ENCODE assay signal across 19 mouse cellular contexts in genomic region chr5:91566591-91566990, GRCm38 (mm10). TPM values are rescaled to one million over a fixed set of nuclear protein-coding genes. Genes with fewer than 3 reads are reported as not detected.
DNase-seq lines count a peak whose midpoint lies in the region; ATAC-seq and TF ChIP-seq lines count a peak whose summit lies in the region.
"Had no signal": no experiment of that assay in that cellular context is flagged by ENCODE, and none has a peak within 500 bp of the region (broad histone marks: within the 10 kb centered on the region; RNA-seq: fewer than 3 reads in every experiment).

No protein-coding gene starts in this region.

- no peak overlapping the region for H3K4me2 ChIP-seq in lung, embryonic 14.5 days
- H3K4me2 ChIP-seq in intestine, embryonic 15.5 days (replicated peaks): no peak overlapping the region
- no peak overlapping the region for H3K4me2 ChIP-seq in kidney, embryonic 15.5 days
- H3K4me2 ChIP-seq: forebrain, embryonic 12.5 days; heart, embryonic 15.5 days; limb, embryonic 13.5 days had no signal

- 39% methylated on average over 3 of the region's 3 CpGs for WGBS in lung, embryonic 14.5 days
- WGBS in intestine, embryonic 15.5 days: 15% methylated on average over 3 of the region's 3 CpGs
- 40% methylated on average over 3 of the region's 3 CpGs for WGBS in kidney, embryonic 15.5 days

- no peaks in the 10 kb centered on the region for H3K27me3 ChIP-seq in lung, embryonic 14.5 days (ENCODE audit: insufficient read depth, low read length)
- no peaks in the 10 kb centered on the region for H3K27me3 ChIP-seq in intestine, embryonic 15.5 days (replicated peaks)
- no peaks in the 10 kb centered on the region for H3K27me3 ChIP-seq in kidney, embryonic 15.5 days
- H3K27me3 ChIP-seq: forebrain, embryonic 12.5 days; heart, embryonic 15.5 days; limb, embryonic 13.5 days had no signal

- H3K36me3 ChIP-seq in lung, embryonic 14.5 days (ENCODE audit: insufficient read depth): no peaks in the 10 kb centered on the region
- no peaks in the 10 kb centered on the region for H3K36me3 ChIP-seq in intestine, embryonic 15.5 days
- no peaks in the 10 kb centered on the region for H3K36me3 ChIP-seq in kidney, embryonic 15.5 days
- H3K36me3 ChIP-seq: forebrain, embryonic 12.5 days; heart, embryonic 15.5 days; hindbrain, embryonic 10.5 days; limb, embryonic 13.5 days had no signal

- DNase-seq in lung, embryonic 14.5 days: peak; percentile 16
- DNase-seq in lung, adult 18-20 months: no peak
- peak; percentile 77 for DNase-seq in adrenal gland, adult 2 months
- DNase-seq in urinary bladder, postnatal 25 days (ENCODE audit: low spot score): peak; percentile 58
- no peak for DNase-seq in right cerebral cortex, postnatal 14 days
- DNase-seq in spleen, postnatal 10 days (ENCODE audit: low spot score in 2 of 2): no peak
- DNase-seq: cerebellum, adult 11 months; cerebellum, postnatal 25 days; layer of hippocampus, adult 9-11 months; thymus, adult 18-20 months had no signal

- H3K9ac ChIP-seq in lung, embryonic 14.5 days: no peak overlapping the region
- no peak overlapping the region for H3K9ac ChIP-seq in intestine, embryonic 15.5 days
- no peak overlapping the region for H3K9ac ChIP-seq in kidney, embryonic 15.5 days
- H3K9ac ChIP-seq: forebrain, embryonic 12.5 days; heart, embryonic 15.5 days; limb, embryonic 13.5 days; liver, embryonic 14.5 days had no signal

- ATAC-seq in lung, embryonic 14.5 days (ENCODE audit: insufficient read depth): no peak
- peak; percentile 93 for ATAC-seq in intestine, embryonic 15.5 days
- ATAC-seq in kidney, embryonic 15.5 days (replicated peaks; ENCODE audit: low FRiP score): no peak
- ATAC-seq: CD4-positive, CD25-positive, alpha-beta regulatory T cell, adult 4 months had no signal

- H3K4me1 ChIP-seq in lung, embryonic 14.5 days (ENCODE audit: insufficient read depth): no peaks in the 10 kb centered on the region
- H3K4me1 ChIP-seq in intestine, embryonic 15.5 days (replicated peaks): peaks cover 11% of the 10 kb centered on the region
- H3K4me1 ChIP-seq in kidney, embryonic 15.5 days: peaks cover 4% of the 10 kb centered on the region; the same call in 1 of the 2 replicates
- H3K4me1 ChIP-seq: forebrain, embryonic 12.5 days; hindbrain, embryonic 10.5 days had no signal

- no peak overlapping the region for H3K4me3 ChIP-seq in lung, embryonic 14.5 days (ENCODE audit: low read depth, low read length)
- no peak overlapping the region for H3K4me3 ChIP-seq in intestine, embryonic 15.5 days (replicated peaks)
- H3K4me3 ChIP-seq in kidney, embryonic 15.5 days (replicated peaks): no peak overlapping the region
- H3K4me3 ChIP-seq: forebrain, embryonic 12.5 days; heart, embryonic 15.5 days; hindbrain, embryonic 10.5 days; limb, embryonic 13.5 days had no signal

- no peak for TF ChIP-seq CTCF in lung, embryonic 14.5 days (IDR thresholded peaks at IDR 0.05; ENCODE audit: low read depth)

- no peak overlapping the region for H3K27ac ChIP-seq in lung, embryonic 14.5 days (ENCODE audit: low read depth)
- 0 out of 2 replicates have a peak overlapping the region, but pooled peaks have one; percentile 17 for H3K27ac ChIP-seq in intestine, embryonic 15.5 days
- no peak overlapping the region for H3K27ac ChIP-seq in kidney, embryonic 15.5 days
- H3K27ac ChIP-seq: forebrain, embryonic 12.5 days; heart, embryonic 15.5 days; hindbrain, embryonic 10.5 days; limb, embryonic 13.5 days; liver, embryonic 14.5 days had no signal

- H3K9me3 ChIP-seq in lung, embryonic 14.5 days (ENCODE audit: low read depth, low read length): no peaks in the 10 kb centered on the region
- H3K9me3 ChIP-seq in intestine, embryonic 15.5 days: no peaks in the 10 kb centered on the region
- H3K9me3 ChIP-seq in kidney, embryonic 15.5 days (replicated peaks): no peaks in the 10 kb centered on the region
- H3K9me3 ChIP-seq: forebrain, embryonic 12.5 days; G1E; heart, embryonic 15.5 days; limb, embryonic 13.5 days had no signal

RNA-seq across cellular contexts. Expression of gene Parm1, which starts 49.2 kb away (rescaled TPM):
- 7.3 and 8.4 TPM in 2 replicates for polyA plus RNA-seq in lung, embryonic 14.5 days (2014; fragmentation: Nextera tagmentation; extraction: Ambion mirVana)
- 100 to 1,000 TPM; 103 to 137 TPM for total RNA-seq in adrenal gland, adult 2 months (2021)
- 66.9 and 122 TPM in 2 replicates for polyA plus RNA-seq in adrenal gland, adult 2 months (2012; rRNA removed)
- 22.1 and 23.9 TPM in 2 replicates for polyA plus RNA-seq in intestine, embryonic 15.5 days (2015; fragmentation: Nextera tagmentation; extraction: Ambion mirVana)
- polyA plus RNA-seq in kidney, embryonic 15.5 days (2015; fragmentation: Nextera tagmentation; extraction: Ambion mirVana): 8.7 and 11.5 TPM in 2 replicates
- polyA plus RNA-seq: CD4-positive, CD25-positive, alpha-beta regulatory T cell, adult 4 months had no signal

Comparison
In these comparisons a context has a peak if more than half of its experiments do, and no peak if none do; other contexts are left out.
1. DNase-seq: peak in lung, embryonic 14.5 days (single experiment), adrenal gland, adult 2 months (single experiment) and urinary bladder, postnatal 25 days (single experiment); none in lung, adult 18-20 months (0 of 2), right cerebral cortex, postnatal 14 days (single experiment) and spleen, postnatal 10 days (0 of 2).